Mouse (Mus musculus): ENCODE data around the gene Gm5724.

DNA sequence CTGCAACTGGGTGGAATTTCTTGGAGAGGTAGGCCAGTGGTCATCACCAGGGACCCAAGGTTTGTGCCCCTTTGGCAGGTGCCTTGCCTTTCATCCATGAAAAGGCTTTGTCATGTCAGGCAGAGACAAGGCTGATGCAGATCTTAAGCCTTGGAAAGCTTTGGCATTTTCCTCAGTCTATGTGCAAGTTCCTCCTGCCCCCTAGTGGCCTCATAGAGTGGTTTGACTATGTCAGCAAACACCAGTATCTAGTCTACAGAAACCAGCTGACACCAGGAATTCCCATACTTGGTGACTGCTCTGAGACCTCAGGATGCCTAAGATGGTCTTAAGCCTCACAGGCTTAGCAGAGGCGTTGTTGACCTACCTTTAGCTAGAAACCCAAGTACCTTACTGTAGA is 24.2 kb upstream of the Gm5724 start:
- TF ChIP-seq CTCF (IDR thresholded peaks at IDR 0.05; ENCODE audit: borderline replicate concordance, control insufficient read depth, extremely low read depth, insufficient read depth, low read length, poor library complexity) = no peak
- no peak for TF ChIP-seq POLR2A (IDR thresholded peaks at IDR 0.05; ENCODE audit: control insufficient read depth, extremely low read depth, insufficient read depth, low read length, poor library complexity)
